Mouse (Mus musculus) limb, embryonic 10.5 days (tissue): ENCODE measurements around the gene Rab28. TPM values are rescaled to one million over a fixed set of nuclear protein-coding genes. Genes with fewer than 3 reads are reported as not detected.

Experiments used
- DNase-seq: peaks from one replicate; pipeline ENCODE4 v3.0.0-alpha.2; 2017; ENCODE audit warnings: low spot score
- H3K27ac ChIP-seq: fragments of 300-500 bp; sonication (generic); 2 replicates; pipeline ENCODE4 v1.5.1; 2016; ENCODE audit warnings: mild to moderate bottlenecking
- H3K27me3 ChIP-seq: fragments of 300-500 bp; sonication (generic); 2 replicates; pipeline ENCODE4 v1.6.1; 2016; ENCODE audit warnings: low read depth, mild to moderate bottlenecking; ENCODE audit not compliant: poor library complexity, severe bottlenecking
- H3K36me3 ChIP-seq: fragments of 300-500 bp; sonication (generic); 2 replicates; pipeline ENCODE4 v1.6.1; 2016; ENCODE audit warnings: mild to moderate bottlenecking, moderate library complexity
- H3K4me1 ChIP-seq: fragments of 300-500 bp; sonication (generic); 2 replicates; pipeline ENCODE4 v1.6.1; 2016
- H3K4me3 ChIP-seq: fragments of 300-500 bp; sonication (generic); 2 replicates; pipeline ENCODE4 v1.5.1; 2016; ENCODE audit warnings: mild to moderate bottlenecking, moderate library complexity
- H3K9me3 ChIP-seq: fragments of 300-500 bp; sonication (generic); replicated peaks from 2 replicates; pipeline ENCODE4 v1.6.1; 2016; ENCODE audit warnings: mild to moderate bottlenecking
- WGBS: fragments of 180-500 bp; shearing (Covaris S2); methylation state at CpG from one replicate; pipeline ENCODE4 v1.1.7; 2016; 5-methylcytosine and 5-hydroxymethylcytosine counted together
- polyA plus RNA-seq: library from polyadenylated mRNA; unstranded; fragments of >200 nt; fragmentation: Nextera tagmentation; extraction: Ambion mirVana; gene quantifications from 2 replicates; pipeline ENCODE4 v1.2.1, GENCODE M21; 2016

The Rab28 gene
- polyA plus RNA-seq, 1 experiment from 2014 or later, result 63.2 TPM

DNA sequence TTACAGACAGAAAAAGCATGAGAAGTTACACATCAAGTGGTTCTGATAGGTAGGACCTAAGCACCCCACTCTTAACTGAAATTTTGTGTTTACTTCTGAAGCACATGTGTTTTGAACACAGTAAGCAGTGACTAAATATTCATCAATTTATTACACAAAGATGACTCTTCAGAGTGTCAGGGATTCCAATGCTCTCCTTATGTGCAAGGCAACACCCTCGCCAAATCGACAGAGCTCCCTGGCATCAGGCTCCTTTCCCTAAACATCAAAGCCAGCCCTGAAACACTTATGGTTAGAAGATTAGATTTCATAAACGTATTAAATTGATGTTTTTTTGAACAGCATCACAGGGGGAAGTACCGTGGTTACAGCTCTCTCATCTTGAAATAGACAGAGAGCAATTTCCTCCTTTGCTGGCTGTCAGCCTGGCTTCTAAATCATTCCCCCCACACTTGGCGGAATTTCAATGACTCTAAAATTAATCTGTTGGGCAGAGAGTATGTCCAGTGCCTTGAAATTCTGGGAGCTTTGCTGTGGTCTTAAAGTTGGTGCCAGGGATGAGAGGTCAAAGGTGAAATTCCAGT is 97.4 kb downstream of the Rab28 start:
- Histone ChIP-seq H3K4me3 (no peak overlapping the region), H3K36me3 (no peaks in the 10 kb centered on the region), H3K4me1 (no peaks in the 10 kb centered on the region), H3K9me3 (no peaks in the 10 kb centered on the region), H3K27me3 (no peaks in the 10 kb centered on the region), H3K27ac (no peak overlapping the region)
- DNase-seq, result no peak
- WGBS, result 66% methylated on average over 5 of the region's 5 CpGs

DNA sequence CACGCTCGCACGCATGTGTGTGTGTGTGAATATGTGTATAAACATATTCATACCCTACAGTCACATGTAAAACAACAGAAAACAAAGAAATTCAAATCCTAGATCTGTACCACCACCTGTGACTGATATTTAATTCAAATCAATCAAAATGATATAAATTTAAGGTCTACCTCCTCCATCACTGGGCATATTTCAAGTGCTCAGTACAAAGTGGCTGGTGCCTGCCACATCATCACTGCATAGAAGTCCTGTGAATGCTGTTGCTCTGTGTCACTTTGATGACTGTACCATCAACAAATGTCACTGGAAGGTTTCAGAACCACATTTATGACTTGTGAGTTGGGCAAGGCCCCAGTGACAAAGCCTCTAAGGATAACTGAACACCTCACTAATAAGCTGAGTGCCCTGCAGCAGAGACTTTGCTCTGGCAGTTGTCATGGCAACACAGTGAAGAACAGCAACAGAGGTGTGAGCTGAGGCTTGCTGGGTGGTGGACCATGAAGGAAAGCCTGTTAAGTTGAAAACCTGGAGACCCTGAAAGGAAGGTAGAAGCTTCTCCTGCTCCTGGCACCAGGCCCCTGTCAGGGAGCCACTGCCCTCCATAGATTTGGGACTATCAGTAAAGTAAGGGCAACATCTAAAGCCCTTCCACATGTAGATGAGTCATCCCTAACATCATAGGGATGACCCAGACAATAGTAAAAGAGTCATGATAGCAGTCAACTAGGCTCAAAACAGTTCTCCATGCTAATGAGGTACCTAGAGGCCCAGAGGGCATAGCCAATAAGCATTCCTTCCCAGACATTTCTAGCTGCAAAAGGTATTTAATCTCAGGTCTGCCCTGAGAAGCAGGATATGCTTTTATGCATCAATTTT is 111.5 kb downstream of the Rab28 start:
- no peak for DNase-seq
- Histone ChIP-seq H3K27me3 (no peaks in the 10 kb centered on the region), H3K36me3 (no peaks in the 10 kb centered on the region), H3K27ac (no peak overlapping the region), H3K4me3 (no peak overlapping the region), H3K9me3 (no peaks in the 10 kb centered on the region), H3K4me1 (peaks cover 9% of the 10 kb centered on the region; the same call in 1 of the 2 replicates)
- WGBS, result 100% methylated on average over 3 of the region's 3 CpGs

DNA sequence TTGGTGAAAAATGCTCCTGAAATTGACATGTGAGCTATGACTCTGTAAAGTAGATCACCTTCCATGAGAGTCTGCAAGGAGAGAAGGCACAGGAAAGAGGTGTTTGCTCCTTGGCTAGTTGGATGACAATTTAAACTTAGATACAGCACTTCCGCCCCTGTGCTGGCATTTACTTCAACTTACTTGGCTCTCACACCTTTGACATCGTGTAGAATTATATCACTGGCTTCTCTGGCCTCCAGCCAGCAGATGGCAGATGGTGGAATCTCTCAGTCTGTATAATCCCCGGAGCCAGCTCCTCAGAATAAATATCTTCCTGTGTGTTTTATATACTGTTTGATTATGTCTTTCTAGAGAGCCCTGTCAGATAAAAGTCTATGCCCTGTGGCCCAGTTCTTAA is 112.8 kb downstream of the Rab28 start:
- Histone ChIP-seq H3K4me1 (peaks cover 9% of the 10 kb centered on the region; the same call in 1 of the 2 replicates), H3K36me3 (no peaks in the 10 kb centered on the region), H3K9me3 (no peaks in the 10 kb centered on the region), H3K27ac (no peak overlapping the region), H3K4me3 (no peak overlapping the region), H3K27me3 (no peaks in the 10 kb centered on the region)
- WGBS, result 84% methylated on average over 3 of the region's 3 CpGs
- no peak for DNase-seq

DNA sequence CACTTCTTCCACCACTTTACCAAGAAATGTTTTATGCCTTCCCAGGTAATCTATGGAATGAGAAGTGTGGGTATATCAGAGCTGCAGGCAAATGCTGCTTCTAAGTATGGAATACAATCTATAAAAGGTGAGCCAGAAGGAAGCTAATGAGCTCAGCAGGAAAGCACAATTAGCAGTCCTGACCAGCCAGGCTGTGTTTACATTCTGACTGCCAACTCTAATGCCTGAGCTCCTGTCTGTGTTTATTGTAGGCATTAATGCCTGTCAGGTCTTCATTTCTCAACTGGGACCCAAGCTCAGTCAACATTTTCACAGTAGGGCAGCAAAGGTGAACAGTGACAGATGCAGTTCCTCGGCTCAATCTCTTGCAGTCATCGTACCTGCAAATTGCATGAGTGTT is 129.9 kb downstream of the Rab28 start:
- H3K4me1 ChIP-seq, result no peaks in the 10 kb centered on the region
- no peak for DNase-seq
- H3K36me3 ChIP-seq, result no peaks in the 10 kb centered on the region
- H3K27ac ChIP-seq, result no peak overlapping the region
- no peaks in the 10 kb centered on the region for H3K27me3 ChIP-seq
- no peak overlapping the region for H3K4me3 ChIP-seq
- WGBS, result 70% methylated on average over 2 of the region's 2 CpGs
- no peaks in the 10 kb centered on the region for H3K9me3 ChIP-seq

Other genes with a start within 250 kb of the Rab28 start
- gene Nkx3-2, start 56.3 kb upstream of the Rab28 start, polyA plus RNA-seq, result 0.11 and 0.50 TPM in 2 replicates
- gene Bod1l, start 136.2 kb upstream of the Rab28 start, polyA plus RNA-seq, result 15.7 and 18.5 TPM in 2 replicates